Mouse (Mus musculus) granulocyte monocyte progenitor cell, adult 5-6 weeks (primary cell): ENCODE measurements around the gene Abca3. TPM values are rescaled to one million over a fixed set of nuclear protein-coding genes. Genes with fewer than 3 reads are reported as not detected.
"Not testable (repeated sequence)": the region's sequence is repeated elsewhere in the genome, so short reads cannot be mapped to it uniquely, and the experiment has no call there.

ENCODE experiments used
- ATAC-seq: replicated peaks from 2 replicates; pipeline ENCODE4 v1.8.0; 2016; ENCODE audit warnings: mild to moderate bottlenecking, moderate TSS enrichment, inconsistent platforms; ENCODE audit not compliant: poor library complexity, severe bottlenecking
- total RNA-seq, 2 experiments: library from RNA; stranded (forward) in 1 of 2; stranded (reverse) in 1 of 2; fragments of 200-712, 200-1000 nt in 1 of 2; fragments of >200 nt in 1 of 2; fragmentation: Nextera tagmentation in 1 of 2; gene quantifications; 2 replicates each; pipeline ENCODE4 v1.2.3; 2014 to 2017

The Abca3 gene
- total RNA-seq, 2 experiments from 2014 or later: 9.4 to 26.5 TPM

- ATAC-seq: no peak
Measured at GRCm38 (mm10) chr17:24375886-24376285, 24.1 kb downstream of the Abca3 start.

DNA sequence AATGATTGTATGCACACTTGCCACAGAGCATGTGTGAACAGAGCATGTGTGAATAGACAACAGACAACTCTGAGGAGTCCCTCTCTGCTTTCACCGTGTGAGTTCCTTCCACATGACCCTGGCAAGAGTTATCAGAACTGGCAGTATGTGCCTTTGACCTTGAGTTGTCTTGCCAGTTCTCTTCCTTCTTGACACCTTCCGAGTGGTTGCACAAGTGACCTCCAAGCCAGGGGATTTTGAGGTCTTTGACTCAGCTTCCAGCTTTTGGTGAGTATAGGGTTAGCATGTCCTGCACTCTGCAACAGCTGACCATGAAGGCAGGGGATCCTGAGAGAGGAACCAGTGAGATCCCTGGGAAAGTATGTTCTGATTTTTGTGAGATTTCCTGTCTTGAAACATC lies 26.7 kb downstream of the Abca3 start:
- ATAC-seq: no peak

DNA sequence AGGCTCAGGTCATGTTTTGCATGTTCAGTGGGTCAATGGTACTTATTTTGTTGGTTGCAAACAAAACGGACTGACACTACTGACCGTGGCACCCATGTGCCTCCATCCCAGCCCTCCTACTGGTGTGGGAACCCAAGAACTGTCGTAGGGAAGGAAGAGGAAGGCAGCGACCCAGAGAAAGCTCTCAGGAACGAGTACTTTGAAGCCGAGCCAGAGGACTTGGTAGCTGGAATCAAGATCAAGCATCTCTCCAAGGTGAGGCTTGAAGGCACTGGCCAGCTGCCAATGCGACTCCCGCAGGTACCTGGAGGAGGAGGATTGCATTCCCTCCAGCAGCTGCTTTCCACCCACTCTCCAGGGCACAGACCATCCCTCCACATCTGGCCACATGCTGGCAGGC lies 32.0 kb downstream of the Abca3 start:
- no peak for ATAC-seq

DNA sequence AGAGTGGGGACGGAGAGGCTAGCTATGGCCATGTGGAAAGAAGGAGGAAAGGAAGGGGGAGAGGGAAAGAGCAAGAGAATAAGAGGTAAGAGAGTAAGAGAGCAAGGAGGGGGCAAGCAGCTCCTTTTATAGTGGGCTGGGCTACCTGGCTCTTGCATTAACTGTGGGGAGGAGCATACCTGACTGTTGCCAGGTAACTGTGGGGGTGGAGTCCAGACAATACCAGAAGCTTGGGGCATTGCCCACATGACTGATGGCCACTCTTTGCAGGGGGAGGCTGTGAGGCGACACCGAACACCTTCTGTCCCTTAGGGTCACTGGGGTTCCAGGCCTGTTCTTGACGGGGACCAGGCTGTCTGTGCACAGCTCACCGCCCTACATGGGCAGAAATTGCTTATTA lies 37.0 kb downstream of the Abca3 start:
- ATAC-seq: no peak

DNA sequence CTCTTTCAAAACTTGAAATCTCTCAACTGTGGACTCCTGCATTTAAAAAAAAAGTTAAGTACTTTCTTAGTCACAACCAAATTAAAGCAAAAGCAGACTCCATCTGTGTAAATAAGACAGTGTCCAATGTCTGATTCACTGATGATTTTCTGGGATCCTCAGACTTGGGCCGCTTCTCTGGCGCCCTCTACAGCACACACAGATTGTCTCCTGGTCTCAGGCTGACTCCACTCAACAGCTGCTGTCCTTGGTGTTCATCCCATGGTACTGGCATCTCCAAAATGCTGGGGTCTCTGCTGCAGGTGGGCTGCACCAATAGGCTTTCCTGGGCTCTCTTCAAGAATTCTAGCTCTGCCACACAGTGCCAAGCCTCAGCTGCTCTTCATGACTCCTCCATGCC lies 38.1 kb downstream of the Abca3 start:
- 0 out of 2 replicates have a peak, but pooled peaks have one; percentile 35 for ATAC-seq

DNA sequence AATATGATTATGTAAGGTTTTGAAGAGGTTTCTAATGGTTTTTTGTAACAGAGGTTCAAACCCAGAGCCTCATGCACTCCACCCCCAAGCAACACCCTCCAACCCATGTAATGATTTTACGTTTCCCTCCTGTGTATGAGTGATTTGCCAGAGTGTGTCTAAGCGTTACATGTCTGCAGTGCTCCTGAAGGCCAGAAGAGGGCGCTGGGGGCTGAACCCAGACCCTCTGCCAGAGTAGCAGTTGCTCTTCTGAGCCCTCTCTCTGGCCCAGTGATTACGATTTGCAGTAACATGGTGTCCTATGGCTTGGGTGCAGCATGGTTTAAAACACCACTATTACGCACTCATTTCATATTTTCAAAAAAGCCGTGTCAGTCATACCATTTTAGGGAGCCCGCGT lies 39.4 kb downstream of the Abca3 start:
- peak; percentile 50; the same call in 1 of the 2 replicates for ATAC-seq

DNA sequence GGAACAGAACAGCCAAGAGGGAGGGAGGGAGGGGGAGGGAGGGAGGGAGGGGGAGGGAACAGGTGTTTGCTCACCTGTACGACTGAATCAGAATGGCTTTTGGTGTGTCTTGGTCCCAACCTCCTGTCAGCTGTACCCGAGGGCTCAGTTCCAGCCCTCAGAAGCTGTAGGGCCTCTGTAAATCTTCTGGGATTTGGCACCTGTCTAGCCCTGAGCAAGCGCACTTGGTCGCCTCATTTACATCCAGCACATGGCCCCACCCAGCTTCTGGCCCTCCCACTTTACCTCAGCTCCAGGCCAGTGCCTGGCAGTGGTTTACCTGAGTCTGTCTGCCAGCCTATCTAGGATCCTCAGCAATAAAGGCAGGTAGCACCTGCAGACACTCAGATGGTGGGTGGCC lies 41.8 kb downstream of the Abca3 start:
- ATAC-seq: no peak

DNA sequence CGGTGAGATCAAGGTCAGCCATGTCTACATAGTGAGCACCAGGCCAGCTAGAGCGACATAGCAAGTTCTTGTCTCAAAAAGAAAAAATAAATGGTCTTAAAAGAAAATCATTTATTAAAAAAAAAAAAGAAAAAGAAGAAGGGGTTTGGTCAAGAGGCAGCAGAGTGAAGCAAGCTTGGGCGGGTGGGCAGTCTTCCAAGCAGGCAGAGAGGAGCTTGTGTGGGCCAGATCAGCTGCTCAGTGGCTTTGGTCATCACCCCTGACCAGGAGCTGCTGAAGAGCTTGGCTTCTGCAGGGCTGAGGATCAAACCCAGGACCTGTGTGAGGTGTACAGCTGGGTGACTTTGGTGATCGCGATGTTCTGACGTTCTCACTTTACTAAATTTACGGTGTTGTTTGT lies 42.7 kb downstream of the Abca3 start:
- ATAC-seq: no peak

GRCm38 (mm10) chr17:24402371-24402770 lies 50.6 kb downstream of the Abca3 start:
- no peak for ATAC-seq

DNA sequence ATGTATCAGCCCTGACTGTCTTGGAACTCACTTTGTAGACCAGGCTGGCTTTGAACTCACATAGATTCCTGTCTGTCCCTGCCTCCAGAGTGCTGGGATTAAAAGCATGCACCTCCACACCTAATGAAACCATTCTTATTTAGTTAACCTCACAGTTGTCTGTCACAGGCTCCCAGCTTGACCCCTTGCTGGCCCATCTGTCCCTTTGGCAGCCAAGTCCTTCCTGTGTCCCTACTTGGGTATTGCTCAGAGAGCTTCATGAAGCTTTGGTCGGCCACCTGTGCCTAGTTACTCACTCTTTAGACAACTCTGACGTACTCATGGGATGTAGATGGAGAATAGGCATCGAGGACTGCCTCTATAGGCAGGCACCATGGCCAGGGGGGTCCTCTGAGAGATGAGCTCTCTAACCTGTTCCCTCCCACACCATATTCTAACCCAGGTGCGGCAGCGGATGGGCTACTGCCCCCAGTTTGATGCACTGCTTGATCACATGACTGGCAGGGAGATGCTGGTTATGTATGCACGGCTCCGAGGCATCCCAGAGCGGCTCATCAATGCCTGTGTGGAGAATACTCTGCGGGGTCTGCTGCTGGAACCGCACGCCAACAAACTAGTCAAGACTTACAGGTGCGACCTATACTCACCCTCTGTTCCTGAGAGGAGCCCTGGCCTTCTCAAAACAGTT lies 55.5 kb downstream of the Abca3 start:
- ATAC-seq: no peak

GRCm38 (mm10) chr17:24413557-24414211 lies 61.9 kb downstream of the Abca3 start:
- peak; percentile 13 for ATAC-seq

GRCm38 (mm10) chr17:24414230-24414976 lies 62.7 kb downstream of the Abca3 start, which contains the start of gene Rnps1:
Gene Rnps1, plus strand, starts transcription at chr17:24414565.
- ATAC-seq: peak; percentile 87

DNA sequence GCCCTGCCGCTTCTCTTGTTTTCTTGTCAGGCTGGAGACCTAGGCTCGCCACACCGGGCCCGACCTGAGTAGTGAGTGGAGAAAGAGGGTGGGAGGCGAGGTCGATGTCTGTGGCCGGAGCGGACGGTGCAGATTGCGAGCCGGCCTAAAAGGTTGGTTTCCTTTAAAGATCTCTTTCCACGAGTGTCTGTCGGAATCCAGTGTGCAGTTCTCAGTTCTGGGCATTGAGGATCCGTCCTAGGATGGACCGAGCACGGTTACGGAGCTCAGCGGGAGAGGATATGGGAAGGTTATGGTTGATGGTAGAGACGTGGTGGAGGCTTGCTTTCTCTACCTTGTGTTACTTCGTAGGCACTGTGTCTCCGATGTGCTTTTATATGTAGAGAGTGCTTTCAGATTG lies 63.3 kb downstream of the Abca3 start:
- no peak for ATAC-seq

DNA sequence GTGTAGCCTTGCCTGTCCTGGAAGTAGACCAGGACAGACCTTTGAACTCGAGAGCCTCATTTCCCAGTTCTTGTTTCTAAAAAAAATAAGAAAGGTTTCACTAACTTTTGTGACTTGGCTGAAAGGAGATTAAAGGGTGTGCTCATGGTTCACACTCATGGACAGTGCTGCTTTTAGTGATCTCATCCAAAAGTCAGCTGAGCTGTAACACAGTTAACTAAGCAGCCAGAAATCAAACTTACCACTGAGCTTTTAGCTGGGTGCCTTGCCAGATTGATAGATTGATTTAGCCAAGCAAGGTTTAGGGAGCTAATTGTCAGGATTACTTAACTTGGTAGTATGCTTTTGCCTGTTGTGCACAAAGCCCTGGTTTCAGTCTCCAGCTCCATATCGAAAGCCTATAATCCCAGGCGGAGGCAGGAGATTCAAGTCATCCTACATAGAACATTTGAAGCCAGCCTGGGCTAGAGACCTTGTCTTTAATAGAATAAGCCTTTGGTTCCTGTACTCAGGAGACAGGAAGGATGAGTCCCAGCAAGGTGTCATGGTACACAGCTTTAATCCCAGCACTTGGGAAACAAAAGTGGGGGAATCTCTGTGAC lies 64.4 kb downstream of the Abca3 start:
- no peak for ATAC-seq

DNA sequence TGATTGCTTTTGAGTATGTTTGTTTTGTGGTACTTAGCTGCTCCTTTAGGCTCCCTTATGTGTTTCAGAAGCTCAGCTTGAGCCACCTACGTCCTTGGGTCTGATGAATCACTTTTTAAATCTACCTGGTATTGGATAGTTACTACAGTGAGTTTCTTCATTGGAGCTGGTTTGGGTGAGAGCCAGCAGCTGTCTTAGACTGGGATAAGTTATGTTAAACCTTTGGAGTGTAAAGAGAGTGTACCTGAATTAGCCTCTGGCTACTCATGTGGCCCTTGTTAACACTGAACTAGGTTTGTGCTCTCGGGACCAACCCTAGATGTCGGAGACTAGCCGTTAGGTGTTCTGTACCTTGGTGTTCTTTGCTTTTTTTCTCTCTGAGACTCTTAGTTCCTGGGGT lies 71.4 kb downstream of the Abca3 start:
- no peak for ATAC-seq

DNA sequence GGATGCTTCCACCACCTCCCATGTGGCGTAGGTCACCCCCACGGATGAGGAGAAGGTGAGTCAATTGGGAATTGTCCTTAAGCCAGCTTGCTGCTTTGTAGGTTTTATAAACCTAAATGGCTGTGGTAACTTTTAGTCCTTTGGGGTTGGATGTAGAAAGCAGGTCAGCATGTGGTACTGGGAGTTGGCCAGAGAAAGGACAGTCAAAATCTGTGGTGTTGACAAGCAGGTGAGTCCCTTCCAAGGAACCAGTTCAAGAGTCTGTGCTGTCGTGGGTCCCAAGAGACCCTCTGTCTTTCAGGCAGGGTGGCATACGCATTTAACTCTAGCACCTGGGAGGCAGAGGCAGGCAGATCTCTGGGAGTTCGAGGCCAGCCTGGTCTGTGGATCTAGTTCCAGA lies 72.7 kb downstream of the Abca3 start:
- no peak for ATAC-seq

DNA sequence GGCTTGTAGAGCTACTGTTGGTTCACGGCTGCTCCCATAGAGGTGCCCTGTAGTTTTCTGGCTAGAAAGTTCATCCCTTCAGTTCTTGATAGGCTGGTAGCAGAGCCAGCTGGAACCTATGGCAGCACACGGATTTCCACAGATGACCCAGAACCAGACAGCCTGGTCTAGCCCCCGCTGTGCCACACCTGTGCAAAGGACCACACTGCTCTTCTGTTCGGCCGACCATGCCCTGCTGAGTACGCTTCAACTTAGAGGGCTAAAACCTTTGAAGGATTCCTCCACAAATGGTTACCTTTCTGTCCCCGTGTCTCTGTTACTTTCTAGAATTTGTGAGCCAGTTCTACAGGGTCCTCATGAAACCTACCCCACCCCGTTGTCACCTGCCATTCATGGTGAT lies 73.6 kb downstream of the Abca3 start:
- not testable (repeated sequence) for ATAC-seq

DNA sequence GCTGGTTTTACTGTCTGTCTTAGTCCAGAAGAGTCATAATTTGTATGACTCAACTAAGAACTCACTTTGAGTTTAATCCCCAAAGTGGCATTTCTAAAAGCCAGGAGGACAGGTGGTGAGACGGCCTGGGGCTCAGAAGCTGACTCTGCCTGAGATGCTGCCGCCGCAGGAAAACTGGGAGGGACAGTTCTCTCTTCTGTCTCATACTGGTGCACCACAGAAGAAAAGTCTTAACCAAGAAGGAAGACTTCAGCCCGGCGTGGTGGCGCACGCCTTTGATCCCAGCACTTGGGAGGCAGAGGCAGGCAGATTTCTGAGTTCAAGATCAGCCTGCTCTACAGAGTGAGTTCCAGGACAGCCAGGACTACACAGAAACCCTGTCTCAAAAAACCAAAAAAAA lies 74.2 kb downstream of the Abca3 start:
- ATAC-seq: no peak

DNA sequence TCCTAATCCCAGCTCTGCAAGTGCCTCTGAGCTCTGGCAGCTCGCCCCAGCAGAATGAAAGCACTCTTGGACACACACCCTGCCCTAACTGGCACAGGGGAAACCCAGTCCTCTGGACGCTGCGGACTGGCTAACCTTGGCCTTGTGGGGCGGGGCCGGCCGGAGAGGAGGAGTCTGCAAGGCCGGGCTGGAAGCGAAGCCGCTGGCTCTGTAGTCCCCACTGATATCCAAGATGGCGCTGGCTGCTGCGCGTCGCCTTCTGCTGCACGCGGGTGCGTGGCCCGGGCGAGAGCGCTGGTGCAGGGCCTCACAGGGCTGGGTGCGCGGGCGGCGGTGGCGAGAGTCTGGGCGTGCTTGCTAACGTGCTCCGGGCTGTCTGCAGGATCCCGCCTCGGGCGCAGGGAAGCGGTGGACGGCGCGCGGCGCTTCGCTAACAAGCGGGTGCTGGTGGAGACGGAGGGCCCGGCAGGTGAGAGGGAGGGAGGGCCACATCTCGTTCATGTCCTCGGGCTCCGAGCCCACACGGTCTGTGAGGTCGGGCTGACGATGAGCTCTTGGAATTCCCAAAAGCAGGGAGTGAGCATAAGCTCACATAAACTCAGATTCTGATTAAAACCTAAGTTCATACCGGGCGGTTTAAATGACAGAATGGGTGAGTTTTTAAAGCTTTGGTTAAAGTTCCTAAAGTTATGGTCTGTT lies 74.9 kb downstream of the Abca3 start, which contains the start of gene Eci1:
Eci1 (plus strand) TSS at position 171 of the 699 bp plus-strand sequence.
- ATAC-seq: peak; percentile 99

DNA sequence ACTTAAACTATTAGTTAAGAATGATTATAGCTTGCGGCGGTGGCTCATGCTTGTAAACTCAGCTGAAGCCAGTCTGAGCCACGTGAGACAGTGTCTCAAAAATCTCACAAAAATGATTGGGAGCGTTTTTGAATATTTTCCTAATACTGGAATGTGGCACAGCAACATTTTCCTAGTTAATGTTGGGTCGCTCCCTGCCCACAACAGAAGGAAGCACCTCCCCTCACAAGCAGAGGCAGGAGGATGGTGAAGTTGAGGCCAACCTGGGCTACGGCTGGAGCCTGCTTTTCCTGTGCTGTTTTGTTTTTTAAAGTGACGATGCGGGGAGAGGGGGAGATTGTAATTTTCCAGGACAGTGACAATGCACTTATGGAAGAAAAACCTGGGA lies 75.4 kb downstream of the Abca3 start:
- ATAC-seq: no peak
